Mouse (Mus musculus): ENCODE results near the gene Adora2b.
"Not testable (repeated sequence)": the region's sequence is repeated elsewhere in the genome, so short reads cannot be mapped to it uniquely, and the experiment has no call there.

Adora2b gene

GRCm38 (mm10) chr11:62264018-62264417 lies 15.2 kb downstream of the Adora2b start:
- no peak for DNase-seq

GRCm38 (mm10) chr11:62265642-62266041 lies 16.9 kb downstream of the Adora2b start:
- DNase-seq = no peak

DNA sequence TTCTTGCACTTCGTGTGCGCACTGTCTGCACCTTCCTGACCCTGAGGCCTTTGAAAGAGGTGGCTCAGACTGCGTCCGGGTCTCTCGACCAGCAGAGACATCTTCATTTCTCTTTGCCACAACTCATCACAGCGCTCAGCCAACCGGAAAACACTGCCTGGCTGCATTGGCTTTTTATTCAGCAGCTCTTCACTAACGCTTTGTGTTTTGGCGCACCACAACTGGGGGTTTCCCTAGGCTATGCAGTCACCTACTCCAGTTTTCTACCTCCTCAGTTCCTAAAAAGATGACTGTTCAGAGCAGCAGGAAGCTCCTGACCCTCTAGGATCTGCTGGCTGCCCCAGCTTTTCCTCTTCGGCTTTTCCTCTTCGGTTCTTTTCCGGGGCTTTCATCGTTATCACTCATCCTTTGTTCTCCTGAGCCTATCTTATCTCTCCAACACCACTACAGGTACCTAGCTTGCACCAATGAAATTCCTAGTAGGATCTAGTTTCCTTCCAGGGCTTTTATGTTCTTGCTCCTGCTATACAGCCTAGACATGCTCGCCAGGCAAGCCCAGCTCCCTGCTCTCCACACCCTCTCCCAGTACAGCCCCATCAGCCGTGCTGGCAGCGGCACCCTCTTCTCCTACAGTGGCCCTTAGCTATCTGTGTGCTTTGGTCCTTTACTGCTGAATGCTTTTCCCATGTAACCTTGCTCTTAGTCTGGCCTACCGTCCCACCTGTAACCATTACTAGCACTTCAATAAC lies 17.9 kb downstream of the Adora2b start:
- no peak for DNase-seq

DNA sequence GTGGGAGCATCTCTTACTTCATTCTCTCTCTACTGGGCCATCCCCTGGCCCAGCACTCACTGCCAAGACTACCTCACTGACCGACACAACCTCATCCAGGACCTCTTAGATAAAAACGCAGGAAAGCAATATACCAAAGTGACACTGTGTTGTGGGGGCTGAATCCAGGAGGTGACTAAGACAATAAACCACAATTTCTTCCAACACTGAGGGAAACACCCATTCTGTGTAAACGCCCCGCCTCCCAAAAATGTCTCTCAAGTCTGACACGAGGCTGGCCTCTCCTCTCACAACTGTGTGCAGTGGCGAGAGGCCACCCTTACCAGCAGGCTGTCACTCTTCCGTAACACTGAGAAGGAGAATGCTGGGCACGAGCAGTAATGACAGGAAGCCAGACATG lies 19.6 kb downstream of the Adora2b start:
- DNase-seq = no peak

- no peak for DNase-seq
Measured at GRCm38 (mm10) chr11:62269097-62269496, 20.3 kb downstream of the Adora2b start.

DNA sequence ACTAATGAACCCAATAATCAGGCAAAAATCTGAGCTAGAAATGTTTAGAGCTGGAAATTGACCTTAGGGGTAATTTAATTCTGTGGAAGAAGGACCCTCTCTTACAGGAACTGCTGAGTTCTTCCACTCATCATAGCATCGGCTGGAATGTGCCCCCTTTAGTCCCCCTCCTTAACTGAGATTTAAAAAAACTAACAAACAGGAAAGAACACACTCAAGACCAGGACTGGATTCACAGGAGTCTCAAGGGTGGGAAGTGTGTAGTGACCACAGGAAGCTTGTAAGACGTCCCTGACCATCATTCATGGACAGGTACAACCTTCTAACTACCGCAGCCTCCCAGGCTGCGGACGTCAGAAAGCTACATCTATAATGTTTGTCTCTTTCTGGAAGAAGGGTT lies 22.1 kb downstream of the Adora2b start:
- DNase-seq = no peak

DNA sequence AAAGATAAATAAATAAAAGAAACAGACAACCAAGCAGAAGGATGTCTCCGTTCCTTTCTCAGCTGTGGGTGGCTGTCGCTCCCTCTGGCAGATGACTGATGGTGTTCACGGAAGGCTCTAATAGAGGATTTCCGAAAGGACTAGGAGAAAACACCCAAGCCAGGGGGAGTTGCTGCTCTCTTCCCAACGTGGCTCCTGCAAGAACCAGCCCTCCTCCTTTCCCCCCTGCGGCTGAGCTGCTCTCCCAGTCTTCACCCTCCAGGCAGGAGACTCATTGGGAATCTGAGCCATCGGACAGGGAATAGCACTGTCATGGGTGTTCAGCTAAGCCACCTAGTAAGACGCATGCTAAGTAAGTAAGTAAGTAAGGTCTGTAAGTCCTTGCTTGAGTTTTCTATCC lies 28.3 kb downstream of the Adora2b start:
- no peak for DNase-seq

GRCm38 (mm10) chr11:62278027-62278426 lies 29.2 kb downstream of the Adora2b start:
- peak; percentile 73 for DNase-seq

DNA sequence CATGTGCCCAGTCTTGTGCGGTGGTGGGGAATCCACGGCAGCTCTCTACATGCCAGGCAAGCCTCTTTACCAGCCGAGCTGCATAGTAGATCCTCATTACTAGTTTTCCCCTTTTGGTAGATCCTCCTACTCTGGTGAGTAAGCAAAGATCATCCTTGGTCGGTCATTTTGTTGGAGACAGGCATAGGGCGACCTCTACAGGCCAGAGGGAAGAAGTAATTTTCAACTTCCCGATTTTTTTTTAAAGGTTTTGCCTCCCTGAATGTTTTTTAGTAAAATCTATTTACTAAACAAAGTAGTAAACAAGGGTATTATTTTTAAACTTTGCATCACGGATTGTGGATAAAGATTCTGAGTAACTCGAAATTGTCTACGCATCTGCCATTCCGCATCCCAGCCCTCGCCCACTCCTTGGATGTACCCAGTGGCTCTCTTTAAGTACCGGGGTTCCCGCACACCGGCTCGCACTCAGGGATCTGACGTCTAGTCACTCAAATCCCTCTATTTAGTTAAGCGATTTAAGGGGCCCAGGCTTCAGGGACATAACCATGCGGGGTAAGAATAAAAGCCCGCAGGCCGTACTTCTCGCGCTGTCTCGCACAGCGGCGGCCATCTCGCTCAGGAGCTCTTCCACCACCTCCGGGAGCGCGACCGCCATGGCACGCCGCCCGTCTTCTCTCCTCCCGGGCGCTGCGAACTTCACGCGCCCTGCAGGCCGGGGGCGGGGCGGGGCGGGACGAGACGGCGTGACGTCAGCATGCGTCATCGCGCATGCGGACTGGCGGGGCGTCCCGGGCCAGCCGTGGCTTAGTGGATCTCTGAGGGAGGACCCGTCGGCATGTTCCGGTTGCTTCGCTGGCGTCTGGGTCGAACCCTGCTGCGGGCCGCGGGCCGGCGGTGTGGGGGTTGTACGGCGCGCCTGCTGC lies 32.2 kb downstream of the Adora2b start, which contains the start of the genes Zswim7 and Ttc19:
Zswim7 (minus strand) TSS at position 701 of the 926 bp plus-strand sequence.
Ttc19 (plus strand) TSS at position 799 of the 926 bp plus-strand sequence.
- peak; percentile 95 for DNase-seq

DNA sequence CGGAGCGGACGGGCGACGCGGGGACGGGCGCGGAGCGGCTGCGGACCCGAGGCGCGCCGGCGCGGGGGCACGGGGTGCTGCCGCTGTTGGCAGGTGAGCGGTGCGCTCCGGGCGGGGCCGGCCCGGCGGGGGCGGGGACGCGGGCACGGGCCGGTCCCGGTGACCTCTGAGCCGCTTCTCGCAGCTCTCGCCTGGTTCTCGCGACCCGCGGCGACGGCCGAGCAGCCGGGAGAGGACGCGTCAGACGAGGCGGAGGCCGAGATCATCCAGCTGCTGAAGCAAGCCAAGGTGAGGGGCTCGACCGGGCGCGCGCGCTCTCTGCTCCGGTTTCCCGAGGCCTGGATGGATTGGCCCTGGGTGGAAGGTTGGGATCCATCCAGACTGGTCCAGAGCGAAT lies 32.8 kb downstream of the Adora2b start:
- peak; percentile 58 for DNase-seq

- DNase-seq = not testable (repeated sequence)
Measured at GRCm38 (mm10) chr11:62284020-62284419, 35.2 kb downstream of the Adora2b start.

- no peak for DNase-seq
Measured at GRCm38 (mm10) chr11:62285020-62285419, 36.2 kb downstream of the Adora2b start.

- no peak for DNase-seq
Measured at GRCm38 (mm10) chr11:62287700-62288099, 38.9 kb downstream of the Adora2b start.

DNA sequence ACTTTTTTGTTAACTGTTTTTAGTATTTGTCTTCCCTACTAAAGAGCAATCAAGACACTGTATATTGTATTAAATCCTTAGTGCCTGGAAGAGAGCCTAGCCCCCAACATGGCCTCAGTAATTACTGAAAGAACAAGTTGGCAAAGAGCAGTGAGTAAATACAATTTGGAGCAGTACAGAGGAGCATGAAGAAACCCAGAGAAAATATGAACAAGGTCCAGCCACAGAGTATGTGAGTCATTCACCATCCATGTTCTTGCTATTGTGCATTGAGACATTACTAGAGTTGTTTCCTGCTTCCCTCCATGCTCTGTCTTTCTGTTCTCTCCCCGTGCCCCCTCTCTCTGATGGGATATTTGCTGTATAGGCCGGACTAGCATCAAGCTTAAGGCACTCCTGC lies 45.3 kb downstream of the Adora2b start:
- DNase-seq = no peak

DNA sequence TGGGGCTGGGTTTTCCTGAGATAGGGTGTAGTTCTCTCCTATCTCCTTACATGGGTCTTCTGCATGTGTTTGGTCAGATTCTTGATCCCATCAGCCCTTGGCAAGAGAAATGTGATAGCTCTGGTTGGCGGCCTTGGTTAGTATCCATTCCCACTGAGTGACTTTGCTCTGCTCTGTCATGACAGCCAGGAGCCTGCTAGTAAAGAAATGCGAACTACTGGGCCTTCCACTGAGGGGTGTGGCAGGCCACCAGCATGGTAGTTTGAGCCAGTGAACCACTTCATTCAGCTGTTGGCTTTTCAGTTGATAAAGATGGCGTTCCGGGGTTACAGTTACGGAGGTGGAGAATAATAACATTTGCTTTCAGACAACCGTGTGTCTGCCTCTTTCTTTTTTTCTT lies 50.1 kb downstream of the Adora2b start:
- DNase-seq = no peak

DNA sequence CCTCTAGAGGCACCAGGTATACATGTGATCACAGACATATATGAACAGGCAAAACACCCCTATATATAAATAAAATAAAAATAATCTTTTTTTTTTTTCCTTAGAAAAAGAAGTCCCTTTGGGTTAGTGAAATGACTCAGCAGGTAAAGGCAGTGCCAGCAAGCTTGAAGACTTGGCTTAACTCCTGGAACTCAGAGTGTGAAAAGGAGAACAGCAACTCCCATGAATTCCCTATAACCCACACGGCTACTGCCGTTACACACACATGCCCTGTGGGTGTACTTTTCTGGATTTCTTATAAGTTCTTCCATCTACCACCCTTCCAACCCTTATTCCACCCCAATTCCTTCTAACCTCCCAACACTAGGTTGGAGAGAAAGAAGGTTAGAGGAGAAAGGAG lies 57.1 kb downstream of the Adora2b start:
- no peak for DNase-seq

- no peak for DNase-seq
Measured at GRCm38 (mm10) chr11:62309296-62309695, 60.5 kb downstream of the Adora2b start.

GRCm38 (mm10) chr11:62314984-62315383 lies 66.2 kb downstream of the Adora2b start:
- no peak for DNase-seq

Data from right cerebral cortex, postnatal 14 days (tissue).